Mouse (Mus musculus): ENCODE measurements around the gene Mblac1. TPM values are rescaled to one million over a fixed set of nuclear protein-coding genes. Genes with fewer than 3 reads are reported as not detected.

Mblac1 gene
- polyA plus RNA-seq (2015; fragmentation: Nextera tagmentation; extraction: Ambion mirVana): 12.9 and 13.5 TPM in 2 replicates

DNA sequence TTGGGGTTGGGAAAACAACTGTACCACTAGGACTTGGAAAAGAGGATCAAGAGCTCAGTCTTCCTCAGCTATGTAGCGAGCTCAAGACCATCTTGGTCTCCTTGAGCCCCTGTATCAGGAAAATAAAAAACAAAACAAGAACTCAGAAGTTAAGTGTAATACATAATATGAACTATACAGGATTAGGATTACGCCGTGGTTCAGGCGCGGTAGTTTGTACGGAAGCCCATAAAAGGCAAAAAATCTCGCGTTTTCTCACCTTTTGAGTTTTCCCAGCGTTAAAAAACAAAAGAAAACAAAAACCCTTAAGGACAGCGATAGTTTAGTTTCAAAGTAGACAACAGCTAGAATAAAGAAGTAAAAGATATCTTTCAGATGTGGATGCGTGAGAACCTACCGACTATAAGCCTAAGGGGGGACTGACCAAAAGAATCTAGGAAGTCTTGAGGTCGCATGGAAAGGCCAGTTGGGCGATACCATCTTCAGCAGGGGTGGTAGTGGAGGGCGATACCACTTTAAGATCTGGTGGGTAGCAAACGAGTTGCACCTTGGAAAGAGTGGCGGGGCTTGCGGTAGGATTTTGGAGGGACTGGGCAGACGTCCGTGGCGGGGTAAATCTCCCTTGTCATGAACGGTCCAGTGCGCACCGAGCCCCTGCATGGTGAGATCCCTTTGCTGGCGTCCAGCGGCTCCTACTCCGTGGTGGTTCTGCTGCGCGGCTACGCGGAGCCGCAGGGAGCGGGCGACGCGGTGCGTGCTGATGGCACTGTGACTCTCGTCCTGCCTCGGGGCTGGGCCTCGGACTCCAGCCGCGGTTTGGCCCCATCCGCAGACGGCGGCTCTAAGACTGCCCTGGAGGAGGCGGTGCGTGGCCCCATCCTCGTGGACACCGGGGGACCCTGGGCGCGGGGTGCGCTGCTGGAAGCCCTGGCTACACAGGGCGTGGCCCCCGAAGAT is at the start of gene Mblac1:
TSS of gene Mblac1 (plus strand) at position 544 of the 957 bp plus-strand sequence.
- peak; percentile 89 for ATAC-seq (ENCODE audit: low read depth)
- Histone ChIP-seq H3K9me3 (no peaks in the 10 kb centered on the region), H3K27ac (replicated peaks) (peak within 1 kb of the TSS; percentile 90), H3K27me3 (no peaks in the 10 kb centered on the region), H3K36me3 (peaks cover 34% of the 10 kb centered on the region), H3K4me2 (peak within 1 kb of the TSS; percentile 82), H3K4me1 (replicated peaks) (peaks cover 21% of the 10 kb centered on the region), H3K4me3 (peak within 1 kb of the TSS; percentile 63), H3K9ac (peak within 1 kb of the TSS; percentile 89)
- 9% methylated on average over 54 of the region's 54 CpGs for WGBS

DNA sequence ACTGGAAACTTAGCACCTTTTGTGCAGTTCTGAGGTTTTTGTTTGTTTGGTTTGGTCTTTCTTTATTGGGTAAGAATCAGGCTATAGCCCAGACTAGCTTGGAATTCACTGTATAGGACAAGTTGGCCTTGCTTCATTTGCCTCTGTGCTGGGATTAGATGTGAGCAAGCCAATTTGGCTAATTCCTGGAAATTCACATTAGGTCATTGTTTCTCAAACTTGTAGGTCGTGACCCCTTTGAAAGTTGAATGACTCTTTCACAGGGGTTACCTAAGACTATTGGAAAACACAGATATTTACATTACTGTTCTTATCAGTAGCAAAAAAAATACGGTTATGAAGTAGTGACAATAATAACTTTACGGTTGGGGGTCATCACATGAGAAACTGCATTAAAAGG is 39.7 kb upstream of the Mblac1 start:
- H3K4me3 ChIP-seq: peak overlapping the region; percentile 66
- peak overlapping the region; percentile 93 for H3K9ac ChIP-seq
- peak overlapping the region; percentile 88 for H3K4me2 ChIP-seq
- 86% methylated on average over 3 of the region's 3 CpGs for WGBS
- peaks cover 15% of the 10 kb centered on the region for H3K4me1 ChIP-seq (replicated peaks)
- ATAC-seq (ENCODE audit: low read depth): no peak
- peak overlapping the region; percentile 98 for H3K27ac ChIP-seq (replicated peaks)
- peaks cover 34% of the 10 kb centered on the region for H3K36me3 ChIP-seq
- H3K9me3 ChIP-seq: no peaks in the 10 kb centered on the region
- H3K27me3 ChIP-seq: no peaks in the 10 kb centered on the region

DNA sequence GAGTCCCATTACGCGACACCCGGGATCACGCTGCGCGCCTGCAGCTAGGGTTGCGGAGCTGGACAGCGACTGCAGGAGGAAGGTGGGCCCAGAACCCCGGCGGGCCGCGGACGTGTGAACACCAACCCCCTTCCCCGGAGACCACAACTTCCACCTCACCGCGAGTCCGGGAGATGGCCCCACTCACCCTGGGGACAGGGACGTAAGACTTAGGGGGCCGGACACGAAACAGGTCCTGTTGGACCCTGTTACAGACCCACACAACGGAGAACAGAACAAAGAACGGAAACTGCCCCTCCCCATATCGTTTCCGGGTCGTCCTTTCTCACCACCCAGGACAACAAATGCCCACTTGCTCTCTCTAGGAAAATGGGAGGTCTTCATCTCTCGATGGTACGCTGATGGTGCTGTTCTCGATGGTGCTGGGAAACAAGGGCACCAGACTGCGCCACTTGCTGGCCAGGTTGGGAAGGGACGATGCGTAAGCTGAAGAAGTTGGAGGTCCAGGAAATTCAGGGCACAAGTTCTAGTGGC is 38.6 kb upstream of the Mblac1 start, which contains the start of gene Zfp113:
TSS of gene Zfp113 (minus strand) at position 302 of the 534 bp plus-strand sequence.
- Histone ChIP-seq H3K4me1 (replicated peaks) (peaks cover 18% of the 10 kb centered on the region), H3K27ac (replicated peaks) (peak within 1 kb of the TSS; percentile 98), H3K9ac (peak within 1 kb of the TSS; percentile 93), H3K36me3 (peaks cover 29% of the 10 kb centered on the region), H3K9me3 (no peaks in the 10 kb centered on the region), H3K4me2 (peak within 1 kb of the TSS; percentile 88), H3K27me3 (no peaks in the 10 kb centered on the region), H3K4me3 (peak within 1 kb of the TSS; percentile 66)
- peak; percentile 98 for ATAC-seq (ENCODE audit: low read depth)
- WGBS: 0% methylated on average over 31 of the region's 31 CpGs

DNA sequence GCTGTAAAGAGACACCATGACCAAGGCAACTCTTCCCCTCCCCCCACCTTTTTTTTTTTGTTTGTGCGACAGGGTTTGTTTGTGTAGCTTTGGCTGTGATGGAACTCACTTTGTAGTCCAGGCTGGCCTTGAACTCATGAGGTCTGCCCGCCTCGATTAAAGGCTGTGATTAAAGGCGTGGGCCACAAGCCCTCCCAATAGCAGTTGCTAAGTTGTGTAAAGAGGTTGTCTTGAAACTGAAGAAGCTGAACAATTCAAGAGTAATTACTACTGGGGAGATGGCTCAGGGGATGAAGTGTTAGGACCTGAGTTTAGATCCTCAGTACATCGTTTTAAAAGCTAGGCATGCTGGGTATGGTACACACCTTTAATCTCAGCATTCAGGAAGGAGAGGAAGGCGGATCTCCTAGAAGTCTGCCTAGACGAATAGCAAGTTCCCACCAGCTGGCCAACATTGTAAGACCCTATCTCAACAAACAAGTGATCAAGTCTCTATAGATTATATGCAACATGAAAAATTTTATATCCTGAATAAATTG is 33.8 kb upstream of the Mblac1 start:
- peak overlapping the region; percentile 30 for H3K27ac ChIP-seq (replicated peaks)
- peaks cover 31% of the 10 kb centered on the region for H3K36me3 ChIP-seq
- no peaks in the 10 kb centered on the region for H3K27me3 ChIP-seq
- H3K4me2 ChIP-seq: peak overlapping the region; percentile 76
- 0 out of 2 replicates have a peak, but pooled peaks have one; percentile 2 for ATAC-seq (ENCODE audit: low read depth)
- H3K9ac ChIP-seq: peak overlapping the region; percentile 76; the same call in 1 of the 2 replicates
- 69% methylated on average over 7 of the region's 7 CpGs for WGBS
- H3K4me1 ChIP-seq (replicated peaks): peaks cover 18% of the 10 kb centered on the region
- peak overlapping the region; percentile 59 for H3K4me3 ChIP-seq
- no peaks in the 10 kb centered on the region for H3K9me3 ChIP-seq

DNA sequence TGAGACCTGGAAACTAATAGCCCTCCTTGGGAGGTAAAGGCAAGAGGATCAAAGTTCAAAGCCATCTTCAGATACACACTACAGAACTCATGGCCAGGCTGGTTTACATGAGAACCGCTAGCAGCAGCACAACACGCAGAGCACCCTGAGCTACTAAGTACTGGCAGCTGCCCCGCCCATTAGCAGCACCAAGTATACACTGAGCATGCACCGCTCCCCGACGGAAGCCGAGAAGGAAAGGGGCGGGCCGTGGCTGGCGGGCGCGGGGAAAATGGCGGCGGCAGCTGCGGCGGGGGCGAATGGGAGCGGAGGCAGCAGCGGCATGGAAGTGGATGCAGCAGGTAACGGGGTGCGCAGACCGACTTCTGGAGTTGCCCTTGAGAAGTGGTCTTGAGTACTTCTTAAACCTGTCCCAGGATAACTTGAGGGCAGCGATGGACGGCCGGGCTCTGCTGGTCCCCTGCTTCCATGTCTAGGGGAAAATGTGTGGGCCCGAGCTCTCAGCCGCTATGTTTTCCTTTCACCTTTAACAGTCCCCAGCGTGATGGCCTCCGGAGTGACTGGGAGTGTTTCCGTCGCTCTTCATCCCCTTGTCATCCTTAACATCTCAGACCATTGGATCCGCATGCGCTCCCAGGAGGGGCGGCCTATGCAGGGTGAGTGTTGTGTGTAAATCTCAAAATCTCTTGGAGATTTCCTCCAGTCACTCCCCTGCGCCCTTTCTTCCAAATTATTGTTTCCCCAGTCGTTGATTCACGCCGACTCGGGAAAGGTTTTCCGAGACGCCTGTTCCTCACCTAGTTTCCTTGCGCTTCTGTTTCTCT is 33.1 kb upstream of the Mblac1 start, which contains the start of gene Cops6:
TSS of gene Cops6 (plus strand) at position 230 of the 824 bp plus-strand sequence.
- under 1% methylated on average over 42 of the region's 42 CpGs for WGBS
- no peaks in the 10 kb centered on the region for H3K9me3 ChIP-seq
- H3K4me3 ChIP-seq: peak within 1 kb of the TSS; percentile 59
- no peaks in the 10 kb centered on the region for H3K27me3 ChIP-seq
- peak within 1 kb of the TSS; percentile 76 for H3K9ac ChIP-seq
- peak within 1 kb of the TSS; percentile 76 for H3K4me2 ChIP-seq
- peak within 1 kb of the TSS; percentile 30 for H3K27ac ChIP-seq (replicated peaks)
- H3K36me3 ChIP-seq: peaks cover 39% of the 10 kb centered on the region
- peaks cover 18% of the 10 kb centered on the region for H3K4me1 ChIP-seq (replicated peaks)
- ATAC-seq (ENCODE audit: low read depth): peak; percentile 97

DNA sequence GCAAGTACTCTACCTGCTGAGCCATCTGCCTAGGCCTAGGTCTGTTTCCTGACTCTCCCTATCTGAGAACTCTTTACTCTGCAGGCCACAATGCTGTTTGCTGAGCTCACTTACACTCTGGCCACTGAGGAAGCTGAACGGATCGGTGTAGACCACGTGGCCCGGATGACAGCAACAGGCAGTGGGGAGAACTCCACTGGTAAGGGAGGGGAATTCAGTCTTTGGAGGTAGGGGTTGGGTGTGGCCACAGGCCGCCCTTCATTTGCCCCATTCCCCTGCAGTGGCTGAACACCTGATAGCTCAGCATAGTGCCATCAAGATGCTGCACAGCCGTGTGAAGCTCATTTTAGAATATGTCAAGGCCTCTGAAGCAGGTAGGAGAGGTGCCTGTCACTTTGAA is 31.1 kb upstream of the Mblac1 start:
- Histone ChIP-seq H3K27ac (replicated peaks) (no peak overlapping the region), H3K27me3 (no peaks in the 10 kb centered on the region), H3K4me2 (no peak overlapping the region), H3K9me3 (no peaks in the 10 kb centered on the region), H3K9ac (no peak overlapping the region), H3K36me3 (peaks cover 59% of the 10 kb centered on the region), H3K4me3 (no peak overlapping the region), H3K4me1 (replicated peaks) (peaks cover 22% of the 10 kb centered on the region)
- no peak for ATAC-seq (ENCODE audit: low read depth)
- WGBS: 77% methylated on average over 6 of the region's 6 CpGs

DNA sequence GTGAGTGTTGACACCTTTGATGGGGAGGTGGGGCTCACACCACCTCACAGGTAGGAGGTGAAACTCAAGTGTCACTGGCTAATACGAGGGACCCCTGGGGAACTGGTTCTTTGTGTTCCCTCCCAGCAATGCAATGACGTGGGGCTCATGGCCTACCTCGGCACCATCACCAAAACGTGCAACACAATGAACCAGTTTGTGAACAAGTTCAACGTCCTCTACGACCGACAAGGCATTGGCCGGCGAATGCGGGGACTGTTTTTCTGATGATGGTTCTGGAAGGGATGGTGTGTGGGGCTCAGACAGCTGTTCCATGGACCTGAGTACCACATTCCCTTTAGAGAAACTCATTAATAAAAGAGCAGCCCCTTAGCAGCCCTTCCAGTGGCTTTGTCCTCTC is 30.5 kb upstream of the Mblac1 start:
- Histone ChIP-seq H3K9ac (no peak overlapping the region), H3K27me3 (no peaks in the 10 kb centered on the region), H3K27ac (replicated peaks) (no peak overlapping the region), H3K4me2 (no peak overlapping the region), H3K36me3 (peaks cover 64% of the 10 kb centered on the region), H3K9me3 (no peaks in the 10 kb centered on the region), H3K4me1 (replicated peaks) (peaks cover 22% of the 10 kb centered on the region), H3K4me3 (no peak overlapping the region)
- ATAC-seq (ENCODE audit: low read depth): no peak
- WGBS: 66% methylated on average over 10 of the region's 10 CpGs

DNA sequence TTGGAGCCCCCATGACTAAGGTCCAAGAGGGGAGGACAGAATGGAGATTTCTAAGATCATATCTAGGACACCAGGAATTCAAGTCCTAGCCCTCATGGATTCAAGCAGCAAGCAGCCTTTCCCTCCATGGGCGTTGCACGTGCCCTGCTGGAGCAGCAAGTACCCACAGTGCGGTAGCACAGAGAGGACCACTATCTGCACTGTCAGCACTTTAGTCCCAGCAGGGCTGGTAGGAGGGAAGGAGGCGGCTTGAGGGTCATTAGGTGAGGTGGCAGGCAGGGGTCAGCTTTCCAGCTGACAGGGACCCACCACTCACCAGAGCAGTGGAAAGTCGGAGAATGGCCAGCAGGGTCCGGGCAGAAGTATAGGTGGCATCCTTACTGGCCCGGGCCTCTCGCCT is 28.5 kb upstream of the Mblac1 start:
- H3K4me1 ChIP-seq (replicated peaks): peaks cover 30% of the 10 kb centered on the region
- H3K4me3 ChIP-seq: no peak overlapping the region
- no peaks in the 10 kb centered on the region for H3K9me3 ChIP-seq
- no peaks in the 10 kb centered on the region for H3K27me3 ChIP-seq
- WGBS: 69% methylated on average over 8 of the region's 8 CpGs
- no peak overlapping the region for H3K27ac ChIP-seq (replicated peaks)
- peaks cover 77% of the 10 kb centered on the region for H3K36me3 ChIP-seq
- 0 out of 2 replicates have a peak overlapping the region, but pooled peaks have one; percentile 12 for H3K9ac ChIP-seq
- no peak for ATAC-seq (ENCODE audit: low read depth)
- no peak overlapping the region for H3K4me2 ChIP-seq

DNA sequence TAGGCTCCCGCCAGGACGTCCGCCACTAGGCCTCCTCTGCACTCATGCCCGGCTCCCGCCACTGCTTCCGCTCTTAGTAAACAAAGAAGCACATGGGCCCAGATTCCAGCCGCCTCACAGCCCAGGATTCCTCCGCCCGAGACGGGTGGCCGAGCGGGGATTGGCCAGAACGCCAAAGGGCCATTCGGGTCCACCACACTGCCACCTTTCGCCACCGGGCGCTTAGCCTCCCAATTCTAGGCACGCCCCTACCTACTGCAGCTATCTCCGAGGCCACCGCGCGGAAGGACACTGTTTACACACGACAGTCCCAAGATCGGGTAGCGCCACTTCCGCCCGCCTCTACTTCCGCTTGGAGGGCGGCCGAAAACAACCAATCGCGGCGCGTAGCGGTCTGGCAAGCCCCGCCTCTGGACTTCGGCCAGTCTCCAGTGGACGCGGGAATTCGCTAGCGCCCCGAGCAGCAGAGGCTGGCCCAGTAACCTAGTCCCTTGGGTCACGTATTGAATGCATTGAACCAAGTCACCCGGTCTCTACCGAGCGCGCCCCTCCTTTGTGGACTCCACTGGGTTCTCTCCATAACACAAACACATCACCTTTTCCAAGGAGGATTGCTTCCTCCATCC is 23.1 kb upstream of the Mblac1 start:
- Histone ChIP-seq H3K9ac (peak overlapping the region; percentile 71), H3K9me3 (no peaks in the 10 kb centered on the region), H3K4me1 (replicated peaks) (peaks cover 35% of the 10 kb centered on the region), H3K27ac (replicated peaks) (peak overlapping the region; percentile 92), H3K4me3 (peak overlapping the region; percentile 81), H3K4me2 (peak overlapping the region; percentile 96), H3K27me3 (no peaks in the 10 kb centered on the region), H3K36me3 (peaks cover 58% of the 10 kb centered on the region)
- peak; percentile 90 for ATAC-seq (ENCODE audit: low read depth)
- under 1% methylated on average over 47 of the region's 47 CpGs for WGBS

DNA sequence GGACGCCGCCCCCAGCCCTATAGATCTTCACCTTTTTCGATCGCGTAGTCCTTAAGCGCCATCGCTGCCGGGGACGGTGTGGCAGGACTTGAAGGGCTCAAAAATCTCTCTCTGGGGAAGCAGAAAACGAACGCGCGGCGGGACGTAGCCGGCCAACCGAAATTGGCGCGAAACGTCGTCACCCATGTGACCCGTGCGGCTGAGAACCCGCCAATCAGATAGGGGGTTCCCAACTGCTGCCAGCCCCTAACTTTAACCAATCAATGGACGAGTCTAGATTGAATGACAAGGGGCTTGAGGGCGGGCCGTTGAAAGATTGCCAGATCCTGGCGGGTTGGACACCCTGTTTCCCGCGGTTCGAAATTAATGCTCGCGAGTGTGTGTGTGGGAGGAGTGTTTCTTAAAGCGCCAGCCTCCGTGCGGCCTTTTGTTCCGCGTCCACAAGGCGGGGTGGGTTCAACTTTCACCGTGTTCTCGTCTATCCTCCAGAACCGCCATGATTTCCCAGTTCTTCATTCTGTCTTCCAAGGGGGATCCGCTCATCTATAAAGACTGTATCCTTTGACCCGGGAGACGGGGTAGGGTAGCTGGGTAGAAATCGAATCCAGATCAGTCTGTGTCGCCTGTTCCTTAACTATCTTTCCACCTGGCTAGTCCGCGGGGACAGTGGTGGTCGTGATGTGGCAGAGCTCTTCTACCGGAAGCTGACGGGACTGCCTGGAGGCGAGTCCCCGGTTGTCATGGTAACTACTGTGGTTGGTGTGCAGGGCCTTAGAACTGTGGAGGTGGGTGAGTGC is 22.2 kb upstream of the Mblac1 start, which contains the start of the genes Ap4m1 and Mcm7:
TSS of gene Ap4m1 (plus strand) at position 308 of the 797 bp plus-strand sequence.
TSS of gene Mcm7 (minus strand) at position 728 of the 797 bp plus-strand sequence.
- Histone ChIP-seq H3K27me3 (no peaks in the 10 kb centered on the region), H3K4me2 (peak within 1 kb of the TSS; percentile 96), H3K27ac (replicated peaks) (peak within 1 kb of the TSS; percentile 92), H3K9me3 (no peaks in the 10 kb centered on the region), H3K9ac (peak within 1 kb of the TSS; percentile 71), H3K4me1 (replicated peaks) (peaks cover 32% of the 10 kb centered on the region), H3K4me3 (peak within 1 kb of the TSS; percentile 81), H3K36me3 (peaks cover 57% of the 10 kb centered on the region)
- peak; percentile 95 for ATAC-seq (ENCODE audit: low read depth)
- WGBS: under 1% methylated on average over 54 of the region's 54 CpGs
